Mouse (Mus musculus): ENCODE results near the gene A730049H05Rik. TPM values are rescaled to one million over a fixed set of nuclear protein-coding genes. Genes with fewer than 3 reads are reported as not detected.

A730049H05Rik gene
- polyA plus RNA-seq (2015; fragmentation: Nextera tagmentation; extraction: Ambion mirVana): 0.36 and 0.68 TPM in 2 replicates

DNA sequence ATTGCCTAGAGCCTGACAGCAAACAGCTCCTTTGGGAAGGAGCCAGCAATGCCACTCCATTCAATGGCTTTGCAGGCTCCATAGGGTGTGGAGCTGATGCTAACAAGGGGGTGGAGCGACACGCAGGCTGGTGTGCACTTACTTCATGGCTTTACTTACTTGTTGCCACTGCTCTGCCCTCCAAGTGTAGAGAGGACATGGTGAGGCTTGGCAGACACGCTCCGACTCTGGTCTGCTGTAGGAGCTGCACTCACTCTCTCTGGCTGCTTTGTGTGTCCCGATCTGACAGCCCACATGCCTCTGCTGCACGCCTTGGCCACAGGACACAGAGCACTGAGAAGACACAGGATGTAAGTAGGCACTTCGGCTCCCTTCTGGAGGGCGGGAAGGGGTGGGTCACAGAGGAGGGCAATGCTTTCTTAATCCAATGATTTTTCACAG is at the start of gene A730049H05Rik:
Gene A730049H05Rik (plus strand): TSS at position 168 of the 441 bp plus-strand sequence.
- Histone ChIP-seq H3K9me3 (replicated peaks) (no peaks in the 10 kb centered on the region), H3K4me2 (peak within 1 kb of the TSS; percentile 45), H3K4me3 (replicated peaks) (no peak within 1 kb of the TSS), H3K9ac (replicated peaks) (no peak within 1 kb of the TSS), H3K27me3 (replicated peaks) (no peaks in the 10 kb centered on the region), H3K4me1 (peaks cover 11% of the 10 kb centered on the region), H3K36me3 (no peaks in the 10 kb centered on the region), H3K27ac (replicated peaks) (no peak within 1 kb of the TSS)
- ATAC-seq (ENCODE audit: low FRiP score): no peak
- 10% methylated on average over 8 of the region's 8 CpGs for WGBS

DNA sequence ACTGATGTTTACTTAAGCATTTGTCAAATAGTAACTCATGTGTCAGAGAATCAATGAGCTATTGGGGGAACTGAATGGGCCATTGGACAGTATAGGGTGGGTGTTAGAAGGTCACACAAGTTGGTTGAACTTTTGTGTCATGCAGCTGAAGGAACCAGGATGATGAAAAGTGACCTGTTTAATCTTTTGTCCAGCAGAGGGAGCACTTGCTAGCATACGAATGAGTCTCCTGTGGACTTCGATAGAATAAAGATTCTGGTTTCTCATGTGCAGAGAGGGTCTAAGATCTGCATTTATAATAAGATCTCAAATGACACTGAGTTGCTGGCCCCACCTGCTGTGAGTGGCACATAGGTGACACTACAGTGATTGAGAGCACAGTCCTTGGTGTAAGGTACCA is 39.9 kb upstream of the A730049H05Rik start:
- H3K27ac ChIP-seq (replicated peaks): no peak overlapping the region
- WGBS: 7% methylated on average over 2 of the region's 2 CpGs
- no peaks in the 10 kb centered on the region for H3K4me1 ChIP-seq
- no peak for ATAC-seq (ENCODE audit: low FRiP score)
- H3K9ac ChIP-seq (replicated peaks): no peak overlapping the region
- H3K36me3 ChIP-seq: no peaks in the 10 kb centered on the region
- H3K4me3 ChIP-seq (replicated peaks): no peak overlapping the region
- H3K9me3 ChIP-seq (replicated peaks): no peaks in the 10 kb centered on the region
- no peak overlapping the region for H3K4me2 ChIP-seq
- H3K27me3 ChIP-seq (replicated peaks): no peaks in the 10 kb centered on the region

- WGBS: 73% methylated on average over 11 of the region's 11 CpGs
- H3K27me3 ChIP-seq (replicated peaks): 0 out of 2 replicates have a peak, but pooled peaks cover 1% of the 10 kb centered on the region
Observed at GRCm38 (mm10) chr6:92779140-92779934, 36.9 kb upstream of the A730049H05Rik start.

DNA sequence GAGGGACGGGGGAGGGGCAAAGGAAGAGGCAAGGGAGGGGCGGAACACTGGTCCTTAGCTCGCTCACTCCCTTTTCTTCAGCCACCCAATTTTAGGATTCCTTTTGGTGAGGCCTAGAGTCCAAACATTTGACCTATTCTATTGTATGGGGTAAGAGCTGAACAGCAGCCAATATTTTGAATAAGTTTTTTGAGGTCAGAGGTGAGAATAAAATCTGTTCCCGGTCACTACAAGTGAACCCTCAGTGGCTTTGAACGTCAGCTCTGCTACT is 36.4 kb upstream of the A730049H05Rik start:
- no peak overlapping the region for H3K27ac ChIP-seq (replicated peaks)
- no peaks in the 10 kb centered on the region for H3K9me3 ChIP-seq (replicated peaks)
- 58% methylated on average over 5 of the region's 5 CpGs for WGBS
- H3K9ac ChIP-seq (replicated peaks): no peak overlapping the region
- H3K27me3 ChIP-seq (replicated peaks): 0 out of 2 replicates have a peak, but pooled peaks cover 3% of the 10 kb centered on the region
- no peak overlapping the region for H3K4me3 ChIP-seq (replicated peaks)
- H3K4me2 ChIP-seq: no peak overlapping the region
- ATAC-seq (ENCODE audit: low FRiP score): no peak
- no peaks in the 10 kb centered on the region for H3K36me3 ChIP-seq
- 0 out of 2 replicates have a peak, but pooled peaks cover 3% of the 10 kb centered on the region for H3K4me1 ChIP-seq

More at GRCm38 (mm10) chr6:92779140-92779934, 36.9 kb upstream of the A730049H05Rik start:
- H3K27ac ChIP-seq (replicated peaks): no peak overlapping the region
- no peak overlapping the region for H3K9ac ChIP-seq (replicated peaks)
- no peaks in the 10 kb centered on the region for H3K36me3 ChIP-seq
- H3K4me3 ChIP-seq (replicated peaks): no peak overlapping the region
- no peaks in the 10 kb centered on the region for H3K9me3 ChIP-seq (replicated peaks)
- ATAC-seq (ENCODE audit: low FRiP score): no peak
- H3K4me1 ChIP-seq: no peaks in the 10 kb centered on the region
- H3K4me2 ChIP-seq: no peak overlapping the region

DNA sequence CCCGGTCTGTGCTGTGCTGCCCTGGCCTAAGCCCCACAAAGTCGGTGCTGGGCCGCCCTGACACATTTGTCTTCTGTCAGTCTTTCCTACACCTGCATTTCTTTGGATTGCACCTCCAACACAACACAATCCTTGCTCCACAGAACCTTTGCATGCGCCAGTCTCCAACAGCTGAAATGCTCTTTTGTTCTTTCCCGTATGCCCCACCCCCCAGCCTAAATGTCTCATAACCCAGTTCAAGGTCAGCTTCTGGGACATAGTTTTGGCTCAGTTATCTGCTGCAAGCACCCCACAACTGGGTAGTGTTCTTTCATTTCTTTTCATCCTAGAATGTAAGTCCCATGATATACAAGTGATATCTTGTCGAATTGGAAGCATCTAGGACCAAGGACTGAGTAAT is 34.8 kb upstream of the A730049H05Rik start:
- 86% methylated on average over 6 of the region's 6 CpGs for WGBS
- Histone ChIP-seq H3K27ac (replicated peaks) (no peak overlapping the region), H3K27me3 (replicated peaks) (peaks cover 10% of the 10 kb centered on the region; the same call in 1 of the 2 replicates), H3K9me3 (replicated peaks) (no peaks in the 10 kb centered on the region), H3K4me1 (0 out of 2 replicates have a peak, but pooled peaks cover 4% of the 10 kb centered on the region), H3K4me2 (no peak overlapping the region), H3K9ac (replicated peaks) (no peak overlapping the region), H3K4me3 (replicated peaks) (no peak overlapping the region), H3K36me3 (no peaks in the 10 kb centered on the region)
- ATAC-seq (ENCODE audit: low FRiP score): no peak

- Histone ChIP-seq H3K9me3 (replicated peaks) (no peaks in the 10 kb centered on the region), H3K4me1 (peaks cover 10% of the 10 kb centered on the region), H3K27ac (replicated peaks) (no peak overlapping the region), H3K9ac (replicated peaks) (no peak overlapping the region), H3K4me3 (replicated peaks) (no peak overlapping the region), H3K36me3 (no peaks in the 10 kb centered on the region), H3K4me2 (no peak overlapping the region), H3K27me3 (replicated peaks) (peaks cover 14% of the 10 kb centered on the region; the same call in 1 of the 2 replicates)
- no peak for ATAC-seq (ENCODE audit: low FRiP score)
- WGBS: 15% methylated on average over 7 of the region's 7 CpGs
Observed at GRCm38 (mm10) chr6:92784782-92785181, 31.5 kb upstream of the A730049H05Rik start.

DNA sequence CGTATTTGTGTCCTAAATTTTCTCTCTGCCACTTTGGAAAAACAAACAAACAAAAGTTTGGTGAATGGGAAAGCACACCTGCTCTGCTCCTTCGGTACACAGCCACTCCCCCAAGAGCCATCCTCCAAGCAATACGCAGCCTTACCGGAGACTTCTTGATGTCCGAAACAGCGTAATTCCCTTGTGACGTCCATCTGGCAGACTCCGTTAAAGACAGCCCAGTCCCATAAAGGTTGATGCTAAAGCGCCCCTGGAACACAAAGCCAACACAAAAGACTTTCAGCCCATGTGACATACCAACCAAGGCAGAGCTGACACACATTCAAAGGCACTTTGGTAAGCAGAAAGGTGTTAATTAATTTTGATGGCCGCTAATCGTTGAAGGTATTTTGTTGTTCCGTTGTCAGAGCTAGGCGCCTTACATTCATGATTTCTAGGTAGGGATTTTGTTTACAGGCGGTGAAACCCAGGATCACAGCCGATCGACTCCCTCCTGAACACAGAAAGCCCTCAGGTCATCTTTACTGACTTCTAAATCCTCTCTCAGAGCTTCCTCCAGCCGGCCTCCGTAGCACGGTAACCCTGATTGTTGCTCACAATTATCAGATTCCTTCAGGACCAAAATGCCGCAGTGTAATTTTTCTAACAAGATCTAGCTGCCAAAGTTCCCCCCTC is 29.4 kb upstream of the A730049H05Rik start:
- WGBS: 5% methylated on average over 20 of the region's 20 CpGs
- Histone ChIP-seq H3K27me3 (replicated peaks) (peaks cover 14% of the 10 kb centered on the region; the same call in 1 of the 2 replicates), H3K4me3 (replicated peaks) (peak overlapping the region; percentile 39), H3K36me3 (no peaks in the 10 kb centered on the region), H3K4me2 (peak overlapping the region; percentile 76), H3K9me3 (replicated peaks) (no peaks in the 10 kb centered on the region), H3K27ac (replicated peaks) (no peak overlapping the region), H3K4me1 (peaks cover 10% of the 10 kb centered on the region), H3K9ac (replicated peaks) (peak overlapping the region; percentile 47)
- peak; percentile 66; the same call in 1 of the 2 replicates for ATAC-seq (ENCODE audit: low FRiP score)

DNA sequence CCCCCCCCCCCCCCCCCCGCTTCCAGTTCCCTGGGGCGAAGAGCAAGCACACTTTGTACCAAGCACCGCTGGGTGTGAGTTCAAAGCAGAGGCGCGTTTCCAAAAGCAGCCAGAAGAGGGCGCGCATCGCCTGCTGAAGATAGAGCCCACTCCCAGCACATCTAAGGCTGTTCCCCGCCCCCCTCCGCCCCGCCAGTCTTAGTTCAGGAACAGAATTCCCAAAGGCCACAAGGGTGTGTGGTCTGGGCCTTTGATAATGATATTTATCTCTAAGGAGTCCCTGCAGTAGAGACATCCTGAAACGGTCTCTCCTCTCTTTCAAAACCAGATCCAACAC is 28.9 kb upstream of the A730049H05Rik start:
- Histone ChIP-seq H3K27me3 (replicated peaks) (peaks cover 14% of the 10 kb centered on the region; the same call in 1 of the 2 replicates), H3K4me2 (peak overlapping the region; percentile 76), H3K9me3 (replicated peaks) (no peaks in the 10 kb centered on the region), H3K4me1 (peaks cover 10% of the 10 kb centered on the region), H3K9ac (replicated peaks) (peak overlapping the region; percentile 47), H3K36me3 (no peaks in the 10 kb centered on the region), H3K27ac (replicated peaks) (no peak overlapping the region), H3K4me3 (replicated peaks) (peak overlapping the region; percentile 39)
- 0% methylated on average over 10 of the region's 12 CpGs for WGBS
- ATAC-seq (ENCODE audit: low FRiP score): peak; percentile 83

GRCm38 (mm10) chr6:92793804-92794203 is 22.5 kb upstream of the A730049H05Rik start:
- H3K36me3 ChIP-seq: no peaks in the 10 kb centered on the region
- no peak overlapping the region for H3K4me2 ChIP-seq
- WGBS: 84% methylated on average over 6 of the region's 6 CpGs
- no peaks in the 10 kb centered on the region for H3K27me3 ChIP-seq (replicated peaks)
- H3K9me3 ChIP-seq (replicated peaks): no peaks in the 10 kb centered on the region
- no peaks in the 10 kb centered on the region for H3K4me1 ChIP-seq
- H3K9ac ChIP-seq (replicated peaks): no peak overlapping the region
- H3K4me3 ChIP-seq (replicated peaks): no peak overlapping the region
- ATAC-seq (ENCODE audit: low FRiP score): no peak
- no peak overlapping the region for H3K27ac ChIP-seq (replicated peaks)

DNA sequence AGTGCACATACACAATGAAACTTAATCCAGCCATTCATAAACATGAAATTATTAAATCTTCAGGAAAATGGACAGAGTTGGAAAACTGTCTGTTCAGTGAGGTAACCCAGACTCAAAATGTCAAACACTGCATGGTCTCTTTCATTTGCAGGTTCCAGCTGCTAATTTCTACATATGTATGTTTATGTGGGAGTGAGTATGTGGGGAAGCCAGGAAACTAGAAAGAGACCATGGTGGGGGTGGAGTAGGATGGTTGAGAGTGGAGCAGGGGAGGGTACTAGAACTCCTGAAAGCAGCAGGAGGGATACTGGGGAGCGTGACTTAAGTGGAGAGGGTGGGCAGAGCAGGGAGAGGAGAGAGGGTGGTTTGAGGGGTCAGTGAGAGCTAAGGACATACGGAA is 14.8 kb upstream of the A730049H05Rik start:
- H3K4me1 ChIP-seq: 0 out of 2 replicates have a peak, but pooled peaks cover 9% of the 10 kb centered on the region
- no peaks in the 10 kb centered on the region for H3K27me3 ChIP-seq (replicated peaks)
- H3K9ac ChIP-seq (replicated peaks): no peak overlapping the region
- ATAC-seq (ENCODE audit: low FRiP score): no peak
- no peak overlapping the region for H3K4me3 ChIP-seq (replicated peaks)
- no peak overlapping the region for H3K27ac ChIP-seq (replicated peaks)
- H3K4me2 ChIP-seq: no peak overlapping the region
- no peaks in the 10 kb centered on the region for H3K9me3 ChIP-seq (replicated peaks)
- H3K36me3 ChIP-seq: no peaks in the 10 kb centered on the region
- 79% methylated on average over 2 of the region's 2 CpGs for whole genome bisulfite sequencing

DNA sequence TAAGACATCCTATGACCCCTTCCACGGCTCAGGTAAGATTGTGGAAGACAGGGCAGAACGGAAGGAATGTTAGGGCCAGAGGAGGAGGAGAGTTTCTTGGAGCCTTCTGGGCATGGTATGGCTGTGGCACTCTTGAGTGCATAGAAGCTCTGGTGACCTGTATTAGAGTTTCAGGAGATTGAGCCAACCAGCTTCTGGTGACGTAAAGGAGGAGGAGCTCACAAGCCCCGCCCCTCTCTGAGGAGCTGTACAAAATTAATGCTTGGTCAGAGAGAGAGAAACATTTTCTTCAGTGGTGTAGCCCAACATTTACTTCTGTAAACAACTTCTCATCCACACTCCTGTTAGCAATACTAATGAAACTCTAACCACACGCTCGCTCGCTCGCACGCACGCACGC is 13.9 kb upstream of the A730049H05Rik start:
- no peak overlapping the region for H3K4me3 ChIP-seq (replicated peaks)
- H3K27ac ChIP-seq (replicated peaks): no peak overlapping the region
- ATAC-seq (ENCODE audit: low FRiP score): no peak
- no peaks in the 10 kb centered on the region for H3K27me3 ChIP-seq (replicated peaks)
- H3K9ac ChIP-seq (replicated peaks): no peak overlapping the region
- 0 out of 2 replicates have a peak, but pooled peaks cover 9% of the 10 kb centered on the region for H3K4me1 ChIP-seq
- no peaks in the 10 kb centered on the region for H3K36me3 ChIP-seq
- H3K9me3 ChIP-seq (replicated peaks): no peaks in the 10 kb centered on the region
- WGBS: 64% methylated on average over 11 of the region's 11 CpGs
- no peak overlapping the region for H3K4me2 ChIP-seq

- 41% methylated on average over 6 of the region's 6 CpGs for WGBS
- H3K27ac ChIP-seq (replicated peaks): no peak overlapping the region; the same call in 1 of the 2 replicates
- peak; percentile 50 for ATAC-seq (ENCODE audit: low FRiP score)
Observed at GRCm38 (mm10) chr6:92803213-92803612, 13.1 kb upstream of the A730049H05Rik start.

More at GRCm38 (mm10) chr6:92803213-92803612, 13.1 kb upstream of the A730049H05Rik start:
- H3K9me3 ChIP-seq (replicated peaks): no peaks in the 10 kb centered on the region
- 0 out of 2 replicates have a peak, but pooled peaks cover 9% of the 10 kb centered on the region for H3K4me1 ChIP-seq
- no peaks in the 10 kb centered on the region for H3K27me3 ChIP-seq (replicated peaks)
- no peak overlapping the region for H3K4me3 ChIP-seq (replicated peaks)
- no peak overlapping the region for H3K4me2 ChIP-seq
- H3K9ac ChIP-seq (replicated peaks): no peak overlapping the region
- no peaks in the 10 kb centered on the region for H3K36me3 ChIP-seq

Data from neural tube, embryonic 15.5 days (tissue).